Mouse (Mus musculus) midbrain, embryonic 16.5 days (tissue): ENCODE measurements at regions not wholly inside any gene's neighbourhood (a gene's known extent, or its start where the extent isn't known, plus 50 kb on each side); places are given as distances from the start of the nearest gene placed in this dataset.
"Not testable (repeated sequence)": the region's sequence is repeated elsewhere in the genome, so short reads cannot be mapped to it uniquely, and the experiment has no call there.

ENCODE experiments used
- ATAC-seq: fragments of 200-750 bp; cut with Nextera tagmentation; 2 replicates; pipeline ENCODE4 v1.8.0; 2017; ENCODE audit warnings: moderate TSS enrichment
- H3K27ac ChIP-seq: fragments of 300-500 bp; sonication (generic); 2 replicates; pipeline ENCODE4 v1.5.1; 2014; ENCODE audit warnings: mild to moderate bottlenecking, low read length, mixed read lengths
- H3K27me3 ChIP-seq: fragments of 300-500 bp; sonication (generic); 2 replicates; pipeline ENCODE4 v1.6.1; 2014; ENCODE audit warnings: low read depth, low read length, mixed read lengths; ENCODE audit not compliant: control insufficient read depth, insufficient read depth
- H3K36me3 ChIP-seq: fragments of 300-500 bp; sonication (generic); 2 replicates; pipeline ENCODE4 v1.6.1; 2014; ENCODE audit warnings: mild to moderate bottlenecking, low read length, moderate library complexity, mixed read lengths; ENCODE audit not compliant: control insufficient read depth, insufficient read depth
- H3K4me1 ChIP-seq: fragments of 300-500 bp; sonication (generic); 2 replicates; pipeline ENCODE4 v1.6.1; 2014; ENCODE audit warnings: mild to moderate bottlenecking, low read length, mixed read lengths; ENCODE audit not compliant: control insufficient read depth, insufficient read depth
- H3K4me2 ChIP-seq: fragments of 300-500 bp; sonication (generic); 2 replicates; pipeline ENCODE4 v1.6.1; 2014; ENCODE audit warnings: mild to moderate bottlenecking, low read length, mixed read lengths
- H3K4me3 ChIP-seq: fragments of 300-500 bp; sonication (generic); 2 replicates; pipeline ENCODE4 v1.5.1; 2014; ENCODE audit warnings: low read depth, mild to moderate bottlenecking, low read length, moderate library complexity, mixed read lengths
- H3K9ac ChIP-seq: fragments of 300-500 bp; sonication (generic); 2 replicates; pipeline ENCODE4 v1.6.1; 2014; ENCODE audit warnings: low read depth, low read length, mixed read lengths
- H3K9me3 ChIP-seq: fragments of 300-500 bp; sonication (generic); replicated peaks from 2 replicates; pipeline ENCODE4 v1.6.1; 2014; ENCODE audit warnings: mild to moderate bottlenecking, low read length, mixed read lengths; ENCODE audit not compliant: control insufficient read depth, poor library complexity, severe bottlenecking
- WGBS: fragments of 180-500 bp; shearing (Covaris S2); extraction: QIAGEN DNeasy Blood & Tissue Kit; methylation state at CpG from one replicate; pipeline ENCODE4 v1.1.7; 2014; 5-methylcytosine and 5-hydroxymethylcytosine counted together

DNA sequence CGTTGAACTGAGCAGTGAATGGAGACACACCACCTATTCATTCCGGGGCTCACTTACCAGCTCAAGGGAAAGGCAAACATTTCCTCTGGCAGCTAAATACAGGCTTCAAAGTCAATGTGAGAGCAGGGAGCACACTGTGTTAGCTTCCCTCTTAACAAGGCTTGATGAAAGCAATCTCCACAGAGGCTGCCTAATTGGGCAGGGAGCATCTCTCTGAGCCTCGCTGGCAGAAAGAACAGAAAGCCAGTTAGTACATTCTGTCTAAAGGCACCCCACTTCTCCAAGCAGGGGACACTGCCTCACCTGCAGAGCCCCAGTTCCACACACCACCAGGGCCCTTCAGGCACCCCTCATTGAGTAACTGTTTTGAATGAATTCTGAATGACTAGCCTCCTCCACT is 488.8 kb upstream of the Jmjd1c start:
- 51% methylated on average over 3 of the region's 3 CpGs for WGBS
- no peak overlapping the region for H3K9ac ChIP-seq
- no peaks in the 10 kb centered on the region for H3K4me1 ChIP-seq
- H3K4me2 ChIP-seq: no peak overlapping the region
- no peaks in the 10 kb centered on the region for H3K36me3 ChIP-seq
- no peak overlapping the region for H3K27ac ChIP-seq
- no peaks in the 10 kb centered on the region for H3K9me3 ChIP-seq
- ATAC-seq: no peak
- H3K27me3 ChIP-seq: no peaks in the 10 kb centered on the region
- no peak overlapping the region for H3K4me3 ChIP-seq

DNA sequence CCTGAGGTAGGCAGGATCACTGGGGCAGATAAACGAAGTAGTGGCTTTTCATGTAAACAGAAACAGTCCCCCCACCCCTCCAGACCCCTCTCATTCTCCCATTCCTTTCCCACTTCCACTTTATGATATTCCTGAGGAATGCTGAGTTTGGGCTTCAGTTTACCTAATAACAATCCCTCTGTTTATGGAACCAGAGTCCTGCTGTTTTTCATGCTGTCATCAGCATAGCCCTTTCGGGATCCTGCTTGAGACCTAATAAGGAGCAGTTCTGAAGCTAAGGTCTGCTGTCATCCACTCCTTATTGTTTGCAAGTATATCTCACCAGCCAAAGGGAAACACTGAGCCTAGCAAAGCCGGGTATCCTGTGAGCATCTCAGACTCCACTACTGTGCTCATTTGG is 479.6 kb upstream of the Jmjd1c start:
- Histone ChIP-seq H3K27ac (no peak overlapping the region), H3K4me1 (0 out of 2 replicates have a peak, but pooled peaks cover 2% of the 10 kb centered on the region), H3K36me3 (no peaks in the 10 kb centered on the region), H3K9ac (no peak overlapping the region), H3K4me2 (no peak overlapping the region), H3K27me3 (no peaks in the 10 kb centered on the region), H3K9me3 (no peaks in the 10 kb centered on the region), H3K4me3 (no peak overlapping the region)
- WGBS: 84% methylated on average over 3 of the region's 3 CpGs
- ATAC-seq: no peak

DNA sequence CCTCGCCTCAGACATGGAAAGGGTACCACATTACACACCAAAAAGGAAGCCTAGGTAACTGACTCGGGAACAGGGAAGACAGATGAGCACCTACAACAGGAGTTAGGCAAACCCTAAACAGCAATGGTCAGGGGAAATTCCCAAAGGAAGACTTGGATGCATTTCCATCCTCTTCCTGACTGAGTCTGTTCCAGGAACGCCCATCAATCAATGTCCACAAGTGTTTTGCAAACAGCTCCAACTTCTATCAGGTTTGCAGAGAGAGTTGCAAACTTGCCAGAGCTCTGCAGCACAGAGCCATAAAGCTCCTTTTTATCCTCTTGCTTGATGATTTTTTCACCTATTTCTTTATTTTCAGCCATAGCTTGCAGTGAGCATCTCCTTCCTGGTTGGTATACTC is 464.9 kb upstream of the Jmjd1c start:
- no peak overlapping the region for H3K4me2 ChIP-seq
- WGBS: 93% methylated on average over 3 of the region's 3 CpGs
- no peak overlapping the region for H3K27ac ChIP-seq
- no peak overlapping the region for H3K4me3 ChIP-seq
- no peak overlapping the region for H3K9ac ChIP-seq
- ATAC-seq: no peak
- H3K27me3 ChIP-seq: no peaks in the 10 kb centered on the region
- no peaks in the 10 kb centered on the region for H3K9me3 ChIP-seq
- no peaks in the 10 kb centered on the region for H3K4me1 ChIP-seq
- H3K36me3 ChIP-seq: no peaks in the 10 kb centered on the region

DNA sequence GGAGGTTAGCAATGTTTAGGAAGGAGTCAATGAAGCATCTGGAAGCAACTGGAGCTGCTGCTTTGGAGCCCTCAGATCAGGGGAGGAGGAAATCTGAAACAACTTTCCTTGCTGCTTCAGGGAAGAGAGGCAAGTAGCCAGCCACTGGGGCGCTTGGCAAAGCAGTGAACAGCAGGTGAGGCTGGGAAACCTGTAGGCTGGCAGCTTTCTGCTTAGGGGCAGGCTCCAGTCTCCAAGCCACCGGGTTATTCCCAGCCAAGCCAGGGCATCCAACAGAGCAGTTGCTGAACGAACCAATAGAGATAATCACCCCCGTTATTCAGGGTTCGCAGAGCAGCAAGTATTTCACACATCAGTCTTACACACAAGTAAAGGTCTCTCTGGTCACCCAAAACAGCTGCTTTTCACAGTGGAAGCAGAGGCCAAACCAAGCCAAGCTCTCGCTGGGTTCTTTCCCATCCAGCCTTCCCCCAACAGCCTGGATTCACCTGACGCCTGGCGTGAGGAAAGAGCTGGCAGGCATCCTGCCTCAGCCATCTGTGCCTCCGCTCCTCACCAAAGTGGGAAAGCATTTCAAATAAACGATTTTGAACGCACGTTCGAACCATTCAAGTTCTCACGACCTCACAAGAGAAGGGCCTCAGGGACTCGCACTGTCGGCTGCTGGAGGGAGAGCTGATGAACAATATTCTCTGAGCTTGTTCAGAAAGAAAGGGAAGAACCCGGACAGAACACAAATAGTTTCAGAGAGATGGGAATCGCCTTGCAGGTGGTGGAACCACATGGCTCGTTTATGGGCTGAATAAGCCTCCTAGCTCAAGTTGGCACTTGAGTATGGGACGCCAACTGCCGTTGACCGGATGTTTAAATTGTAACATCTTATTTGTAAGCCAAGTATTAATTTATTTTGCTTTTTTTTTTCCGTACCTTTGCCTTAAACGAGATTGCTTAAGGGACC is 454.8 kb upstream of the Jmjd1c start:
- no peaks in the 10 kb centered on the region for H3K36me3 ChIP-seq
- H3K4me3 ChIP-seq: no peak overlapping the region
- 57% methylated on average over 24 of the region's 24 CpGs for whole genome bisulfite sequencing

DNA sequence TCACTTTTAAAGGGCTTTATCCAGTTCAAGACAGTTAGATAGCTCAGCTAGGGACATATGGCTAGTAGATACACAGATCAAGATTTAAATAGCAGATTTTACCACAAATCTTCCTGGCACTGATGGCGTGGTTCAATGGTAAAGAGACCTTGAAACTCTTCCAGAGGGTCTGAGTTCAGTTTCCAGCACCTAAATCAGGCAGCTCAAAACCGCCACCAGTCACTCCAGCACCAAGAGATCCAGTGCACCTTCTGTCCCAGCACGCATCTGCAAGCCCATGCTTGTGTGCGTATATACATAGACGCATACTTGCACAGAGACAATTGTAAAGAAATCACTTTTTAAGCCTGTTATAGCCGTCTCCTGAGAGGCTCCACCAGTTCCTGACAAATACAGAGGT is 454.0 kb upstream of the Jmjd1c start:
- no peak overlapping the region for H3K4me2 ChIP-seq
- ATAC-seq: no peak
- no peaks in the 10 kb centered on the region for H3K4me1 ChIP-seq
- no peak overlapping the region for H3K4me3 ChIP-seq
- H3K27ac ChIP-seq: no peak overlapping the region
- H3K9ac ChIP-seq: no peak overlapping the region
- H3K27me3 ChIP-seq: no peaks in the 10 kb centered on the region
- no peaks in the 10 kb centered on the region for H3K9me3 ChIP-seq
- 94% methylated on average over 6 of the region's 6 CpGs for WGBS
- H3K36me3 ChIP-seq: no peaks in the 10 kb centered on the region

More for the DNA sequence above, 454.8 kb upstream of the Jmjd1c start:
- Histone ChIP-seq H3K9ac (no peak overlapping the region), H3K27me3 (no peaks in the 10 kb centered on the region), H3K9me3 (no peaks in the 10 kb centered on the region), H3K27ac (no peak overlapping the region), H3K4me1 (no peaks in the 10 kb centered on the region), H3K4me2 (no peak overlapping the region)
- no peak for ATAC-seq

DNA sequence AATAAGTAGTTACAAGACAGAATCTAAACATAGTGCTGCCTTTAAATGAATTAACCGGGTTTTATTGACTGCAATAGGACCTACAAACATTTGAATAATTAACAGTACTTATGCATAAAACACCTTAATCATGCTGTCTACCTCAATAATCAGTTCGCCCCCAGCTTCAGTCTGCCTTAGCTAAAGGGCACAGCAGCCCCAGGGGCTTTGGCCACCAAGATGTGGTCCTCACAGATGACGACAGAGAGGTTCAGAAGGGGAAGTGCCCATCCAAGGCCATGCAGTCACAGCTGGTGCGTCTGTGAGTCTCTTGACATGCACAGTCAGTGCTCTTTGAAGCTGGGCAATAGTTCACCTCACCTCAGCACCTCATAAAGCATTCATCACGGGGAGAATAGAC is 452.8 kb upstream of the Jmjd1c start:
- no peak for ATAC-seq
- WGBS: 60% methylated on average over 5 of the region's 5 CpGs
- no peak overlapping the region for H3K27ac ChIP-seq
- H3K36me3 ChIP-seq: no peaks in the 10 kb centered on the region
- no peak overlapping the region for H3K4me3 ChIP-seq
- H3K9me3 ChIP-seq: no peaks in the 10 kb centered on the region
- H3K9ac ChIP-seq: no peak overlapping the region
- no peaks in the 10 kb centered on the region for H3K27me3 ChIP-seq
- H3K4me2 ChIP-seq: no peak overlapping the region
- H3K4me1 ChIP-seq: no peaks in the 10 kb centered on the region

DNA sequence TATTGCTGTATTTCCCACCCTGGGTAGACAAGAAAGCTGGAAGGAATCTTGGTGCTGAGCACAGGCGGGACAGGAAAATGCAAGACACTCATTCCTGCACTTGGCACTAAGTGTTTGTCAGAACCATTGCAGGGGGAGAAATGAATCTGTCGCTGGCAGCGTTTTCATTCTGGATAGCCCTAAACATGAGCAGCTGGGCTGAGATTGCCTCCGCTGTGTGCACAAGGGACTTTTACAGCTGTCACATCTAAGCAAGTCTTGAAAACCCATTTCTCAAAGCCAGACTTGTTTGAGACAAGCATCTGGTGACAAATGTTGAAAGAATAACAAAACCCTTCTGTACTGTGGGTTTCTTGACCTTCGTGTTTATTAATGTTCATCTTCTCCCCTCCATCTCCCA is 438.4 kb upstream of the Jmjd1c start:
- no peak overlapping the region for H3K9ac ChIP-seq
- no peaks in the 10 kb centered on the region for H3K4me1 ChIP-seq
- no peaks in the 10 kb centered on the region for H3K9me3 ChIP-seq
- no peaks in the 10 kb centered on the region for H3K27me3 ChIP-seq
- H3K36me3 ChIP-seq: no peaks in the 10 kb centered on the region
- H3K27ac ChIP-seq: no peak overlapping the region
- 94% methylated on average over 5 of the region's 5 CpGs for WGBS
- no peak for ATAC-seq
- H3K4me2 ChIP-seq: no peak overlapping the region
- no peak overlapping the region for H3K4me3 ChIP-seq

DNA sequence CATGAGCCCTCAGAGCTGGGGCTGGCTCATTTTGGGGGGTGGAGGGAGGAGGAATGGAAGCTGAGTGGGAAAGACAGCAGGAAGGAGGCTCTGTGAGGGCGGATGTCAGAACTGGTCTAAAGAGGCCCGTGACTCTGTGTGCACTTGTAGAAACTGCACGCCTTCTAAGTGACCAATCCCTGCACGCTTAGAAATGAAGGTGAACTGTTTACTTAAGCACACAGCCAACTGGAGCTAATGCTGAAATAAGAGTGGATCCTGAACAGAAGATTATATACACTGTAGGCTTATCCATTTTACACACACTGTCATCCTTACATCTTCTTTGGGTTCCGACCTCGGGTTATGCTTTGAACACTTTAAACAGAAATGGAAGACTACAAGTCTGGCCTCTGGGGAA is 412.8 kb upstream of the Jmjd1c start:
- Histone ChIP-seq H3K4me2 (no peak overlapping the region), H3K27ac (no peak overlapping the region), H3K9me3 (no peaks in the 10 kb centered on the region), H3K36me3 (no peaks in the 10 kb centered on the region), H3K4me3 (no peak overlapping the region), H3K9ac (no peak overlapping the region), H3K27me3 (no peaks in the 10 kb centered on the region), H3K4me1 (no peaks in the 10 kb centered on the region)
- 80% methylated on average over 6 of the region's 6 CpGs for WGBS
- ATAC-seq: no peak

DNA sequence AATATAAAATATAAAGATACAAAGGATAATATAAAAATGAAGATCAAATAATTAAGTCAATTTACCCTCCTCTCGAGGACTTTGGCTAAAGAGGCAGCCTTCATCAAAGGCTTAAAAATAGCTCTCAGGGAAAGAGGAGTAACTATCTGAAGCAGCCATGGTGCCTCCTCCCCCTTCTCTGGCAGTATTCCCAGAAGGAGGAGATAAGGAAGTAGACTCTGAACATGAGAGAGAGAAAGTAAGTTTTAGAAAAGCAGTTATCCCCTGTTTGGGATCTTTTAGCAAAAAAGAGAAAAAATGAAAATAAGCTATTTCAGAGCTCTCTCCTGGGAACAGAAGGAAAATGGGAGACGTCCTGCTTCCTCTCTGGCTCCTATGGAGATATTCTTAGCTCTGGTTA is 406.7 kb upstream of the Jmjd1c start:
- H3K36me3 ChIP-seq, H3K4me3 ChIP-seq, H3K4me1 ChIP-seq, H3K9me3 ChIP-seq, H3K9ac ChIP-seq, H3K27me3 ChIP-seq, H3K27ac ChIP-seq, ATAC-seq, H3K4me2 ChIP-seq: not testable (repeated sequence)
- WGBS: 69% methylated on average over 2 of the region's 2 CpGs
